Mouse (Mus musculus) embryonic fibroblast, embryonic 13.5 days (primary cell): ENCODE measurements at regions not wholly inside any gene's neighbourhood (a gene's known extent, or its start where the extent isn't known, plus 50 kb on each side); places are given as distances from the start of the nearest gene placed in this dataset.

ENCODE experiments used
- CTCF ChIP-seq: IDR thresholded peaks from 2 replicates; pipeline ENCODE4 v1.5.1; 2011; ENCODE audit warnings: mild to moderate bottlenecking, control low read depth, low read length, moderate library complexity, borderline replicate concordance; ENCODE audit not compliant: insufficient read depth
- POLR2A ChIP-seq: IDR thresholded peaks from 2 replicates; pipeline ENCODE4 v1.6.1; 2011; ENCODE audit warnings: low read depth, mild to moderate bottlenecking, control low read depth, low read length, moderate library complexity

DNA sequence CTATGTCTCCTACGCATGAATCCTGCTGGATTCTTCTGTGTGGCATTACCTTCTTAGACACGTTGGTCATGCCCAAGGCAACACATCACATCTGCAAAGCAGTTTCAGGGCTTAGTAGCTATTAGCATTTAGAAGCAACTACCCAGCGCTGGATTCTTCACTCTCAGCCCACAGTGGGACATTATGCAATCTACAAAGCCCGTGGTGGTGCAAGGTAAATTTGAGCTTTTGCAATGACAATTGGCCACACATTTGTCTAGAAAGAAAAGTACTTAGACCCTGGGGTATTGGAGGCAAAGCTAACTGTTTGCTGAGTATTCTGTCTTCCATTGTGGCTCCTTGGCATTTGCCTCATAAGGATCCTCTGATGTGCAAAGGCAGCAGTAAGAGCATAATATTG is 144.5 kb upstream of the Krr1 start:
- TF ChIP-seq CTCF (no peak), POLR2A (no peak)
